Mouse (Mus musculus) v-Abl transformed pro-B cells (cell line): Measurements from ENCODE around the gene Tfip11.

Experiments used
- in situ Hi-C, 2 experiments: fragments of 400-800 bp; cut with MboI; formaldehyde crosslinking; loops; one replicate each; pipeline ENCODE4 v1.15.1; 2025; ENCODE audit not compliant: unreplicated experiment in 2 of 2

Tfip11 gene

GRCm38 (mm10) chr5:112344092-112344960 lies 18.2 kb downstream of the Tfip11 start:
- in situ Hi-C loops = loop anchor here (10.0 to 25.0 kb wide), 2 partner anchors 80 to 1007 kb away; partner anchors contain the start of gene Pitpnb (in 1 of the 2)

DNA sequence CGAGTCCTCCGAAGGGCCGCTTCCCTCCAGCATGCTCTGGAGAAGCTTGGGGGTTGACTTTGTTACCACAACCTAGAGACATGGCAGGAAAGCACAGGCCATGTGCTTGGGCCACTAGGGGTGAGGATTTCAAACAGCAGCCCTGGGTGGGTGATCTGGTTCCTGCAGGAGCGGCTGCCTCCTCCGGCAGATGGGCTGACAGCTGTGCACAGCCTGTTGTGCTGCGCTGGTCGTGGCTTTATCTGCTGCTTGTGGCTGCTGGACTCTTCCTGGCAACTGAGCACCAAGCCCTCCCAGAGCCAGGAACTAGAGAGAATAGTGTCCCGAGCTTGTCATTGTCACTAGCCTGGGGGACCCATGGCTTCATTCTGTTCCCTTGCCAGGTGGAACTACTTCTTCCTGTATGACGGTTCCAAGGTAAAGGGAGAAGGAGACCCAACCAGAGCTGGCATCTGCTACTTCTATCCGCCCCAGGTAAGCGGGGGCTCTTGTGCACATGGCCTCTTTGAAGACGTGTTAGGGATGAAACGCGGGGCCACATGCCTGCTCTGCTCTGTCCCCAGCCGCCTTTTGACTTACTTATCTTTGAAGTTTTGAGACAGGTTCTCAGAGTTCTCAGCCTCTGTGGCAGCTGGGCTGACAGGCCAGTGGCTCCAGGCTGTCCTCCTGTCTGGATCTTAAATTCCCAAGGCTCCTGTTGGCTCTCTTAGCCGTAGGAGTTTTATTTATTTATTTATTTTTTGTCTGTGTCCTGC lies 20.2 kb downstream of the Tfip11 start:
- in situ Hi-C loops = loop anchor here (10.0 to 25.0 kb wide), 2 partner anchors 78 to 1009 kb away; partner anchors contain the start of gene Pitpnb (in 1 of the 2)

GRCm38 (mm10) chr5:112349169-112349568 lies 23.0 kb downstream of the Tfip11 start:
- in situ Hi-C loops = loop anchor here (10.0 to 25.0 kb wide), 2 partner anchors 76 to 1012 kb away; partner anchors contain the start of gene Pitpnb (in 1 of the 2)

DNA sequence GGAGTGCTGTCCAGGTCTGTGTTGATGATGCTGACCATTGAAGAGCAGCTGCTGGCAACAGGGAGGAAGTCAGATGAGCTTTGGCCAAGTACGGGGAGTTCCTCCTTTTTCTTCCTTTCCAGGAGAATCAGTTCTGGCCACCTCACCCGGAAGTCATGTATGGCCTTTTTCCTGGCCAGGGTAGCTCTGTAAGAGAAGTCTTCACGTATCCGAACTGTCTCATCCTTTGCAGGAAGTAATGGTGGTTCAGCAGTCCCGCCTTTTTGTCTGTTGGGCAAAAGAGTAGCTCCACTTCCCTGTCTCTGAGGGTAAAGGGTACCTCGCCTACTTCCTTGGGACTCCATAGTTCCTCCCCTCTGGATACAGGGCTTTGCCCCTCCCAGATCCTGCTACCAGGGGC lies 29.3 kb downstream of the Tfip11 start:
- in situ Hi-C loops = loop anchor here in 1 of 2 experiments (25.0 kb wide), 1 partner anchor 968 kb away; no protein-coding TSS in a partner anchor

GRCm38 (mm10) chr5:112355910-112356309 lies 29.8 kb downstream of the Tfip11 start, which contains the start of gene Gm6583:
TSS of gene Gm6583 (minus strand) at chr5:112356033.
- in situ Hi-C loops = loop anchor here in 1 of 2 experiments (25.0 kb wide), 1 partner anchor 969 kb away; no protein-coding TSS in a partner anchor

GRCm38 (mm10) chr5:112356322-112356721 lies 30.2 kb downstream of the Tfip11 start:
- in situ Hi-C loops = loop anchor here in 1 of 2 experiments (25.0 kb wide), 1 partner anchor 969 kb away; no protein-coding TSS in a partner anchor

- in situ Hi-C loops = loop anchor here in 1 of 2 experiments (25.0 kb wide), 1 partner anchor 972 kb away; no protein-coding TSS in a partner anchor
These were observed 33.4 kb downstream of the Tfip11 start for GRCm38 (mm10) chr5:112359520-112359919.

DNA sequence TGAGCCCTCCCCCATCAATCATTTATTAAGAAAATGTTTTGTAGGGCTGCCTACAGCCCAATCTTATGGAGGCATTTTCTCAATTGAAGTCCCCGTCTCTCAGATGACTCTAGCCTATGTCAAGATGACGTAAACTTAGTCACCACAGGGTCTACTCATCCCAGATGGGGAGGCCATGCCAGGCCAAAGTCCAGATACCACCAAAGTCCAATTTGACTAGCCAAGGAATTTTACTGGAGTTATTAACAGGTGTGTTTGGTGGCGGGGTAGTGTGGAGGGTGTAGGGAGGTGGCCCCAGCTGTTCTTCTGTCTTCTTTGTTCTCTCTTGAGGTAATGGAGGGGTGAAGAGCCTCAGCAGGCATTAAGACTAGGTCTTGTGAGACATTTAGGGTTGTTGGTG lies 33.9 kb downstream of the Tfip11 start:
- in situ Hi-C loops = loop anchor here in 1 of 2 experiments (25.0 kb wide), 1 partner anchor 973 kb away; no protein-coding TSS in a partner anchor

DNA sequence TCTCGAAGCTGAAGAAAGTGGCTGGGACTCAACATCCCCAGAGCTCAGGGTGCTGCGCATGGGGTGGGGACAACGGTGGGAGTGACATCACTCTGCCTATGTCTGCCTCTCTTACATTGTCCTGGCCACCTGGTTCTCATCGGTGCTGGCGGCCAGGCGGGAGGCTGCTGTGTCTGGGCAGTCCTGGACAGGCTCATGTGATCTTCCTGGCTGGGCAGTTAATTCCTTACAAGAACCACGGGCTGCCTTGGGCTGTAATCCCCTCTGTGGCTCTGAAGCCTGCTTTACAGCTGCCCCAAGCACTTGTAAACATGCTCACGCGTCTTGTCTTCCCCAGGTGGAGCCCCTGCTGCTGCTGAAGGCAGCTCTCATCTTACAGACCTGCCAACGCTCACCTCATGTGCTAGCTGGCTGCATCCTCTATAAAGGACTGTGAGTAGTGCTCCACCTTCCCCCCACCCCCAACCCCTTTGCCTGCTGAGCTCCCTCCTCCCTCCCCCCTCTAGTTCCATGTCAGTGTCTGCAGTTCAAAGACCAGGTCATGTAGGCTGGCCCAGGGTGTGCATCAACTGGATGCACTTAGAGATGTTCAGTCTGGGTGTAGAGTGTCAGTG lies 38.1 kb downstream of the Tfip11 start:
- in situ Hi-C loops = loop anchor here in 1 of 2 experiments (25.0 kb wide), 1 partner anchor 977 kb away; no protein-coding TSS in a partner anchor

DNA sequence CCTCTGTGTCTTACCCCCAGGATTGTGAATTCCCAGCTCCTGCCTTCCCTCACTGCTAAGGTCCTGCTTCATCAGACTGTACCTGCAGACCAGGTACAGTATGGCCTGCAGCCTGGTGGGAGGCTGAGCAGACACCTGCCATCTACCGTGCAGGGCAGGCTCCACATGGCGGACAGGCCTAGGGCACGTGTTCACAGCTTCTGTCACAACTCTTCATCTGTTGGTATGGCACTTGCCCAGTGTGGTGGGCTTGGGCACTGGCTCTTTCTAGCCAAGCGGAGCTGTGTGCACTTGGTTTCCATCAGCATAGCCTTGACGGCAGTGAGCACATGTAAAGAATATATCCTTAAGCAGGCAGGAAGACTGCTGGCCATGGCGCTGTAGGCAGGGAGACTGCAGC lies 40.7 kb downstream of the Tfip11 start:
- in situ Hi-C loops = loop anchor here (5.0 to 25.0 kb wide), 2 partner anchors 60 to 980 kb away; no protein-coding TSS in a partner anchor

GRCm38 (mm10) chr5:112367338-112367737 lies 41.2 kb downstream of the Tfip11 start:
- in situ Hi-C loops = loop anchor here (5.0 to 25.0 kb wide), 2 partner anchors 60 to 980 kb away; no protein-coding TSS in a partner anchor

GRCm38 (mm10) chr5:112367929-112368328 lies 41.8 kb downstream of the Tfip11 start:
- in situ Hi-C loops = loop anchor here (5.0 to 25.0 kb wide), 2 partner anchors 59 to 981 kb away; no protein-coding TSS in a partner anchor

- in situ Hi-C loops = loop anchor here (5.0 to 25.0 kb wide), 2 partner anchors 59 to 981 kb away; no protein-coding TSS in a partner anchor
These were observed 42.5 kb downstream of the Tfip11 start for GRCm38 (mm10) chr5:112368666-112369065.

GRCm38 (mm10) chr5:112369326-112369725 lies 43.2 kb downstream of the Tfip11 start:
- in situ Hi-C loops = loop anchor here (5.0 to 25.0 kb wide), 2 partner anchors 58 to 982 kb away; no protein-coding TSS in a partner anchor

DNA sequence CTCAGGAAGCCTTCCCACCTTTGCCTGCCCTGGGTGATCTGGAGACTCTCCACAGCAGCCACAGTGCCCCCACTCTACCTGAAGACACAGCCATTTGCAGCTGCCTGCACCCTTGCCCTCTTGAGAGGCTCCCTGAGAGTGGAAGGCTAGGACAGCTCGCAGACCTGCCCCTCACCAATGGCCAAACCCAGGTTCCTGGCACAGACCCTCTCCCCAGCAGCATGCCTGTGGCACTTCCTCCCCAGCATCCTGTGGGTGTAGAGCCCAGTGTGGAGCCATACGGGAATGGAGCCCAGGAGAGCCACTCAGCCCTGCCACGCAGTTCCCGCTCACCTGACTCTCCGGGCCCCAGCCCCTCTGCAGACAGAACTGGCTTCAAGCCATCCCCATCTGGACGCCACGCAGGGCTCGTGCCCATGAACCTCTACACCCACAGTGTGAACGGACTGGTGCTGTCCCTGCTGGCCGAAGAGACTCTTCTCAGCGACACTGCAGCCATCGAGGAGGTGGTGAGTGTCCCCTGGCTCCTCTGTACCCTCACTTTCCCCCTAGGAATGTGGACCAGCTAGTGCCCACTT lies 44.2 kb downstream of the Tfip11 start:
- in situ Hi-C loops = loop anchor here in 1 of 2 experiments (25.0 kb wide), 1 partner anchor 983 kb away; no protein-coding TSS in a partner anchor

- in situ Hi-C loops = loop anchor here in 1 of 2 experiments (25.0 kb wide), 1 partner anchor 985 kb away; no protein-coding TSS in a partner anchor
These were observed 45.8 kb downstream of the Tfip11 start for GRCm38 (mm10) chr5:112371933-112372332.

DNA sequence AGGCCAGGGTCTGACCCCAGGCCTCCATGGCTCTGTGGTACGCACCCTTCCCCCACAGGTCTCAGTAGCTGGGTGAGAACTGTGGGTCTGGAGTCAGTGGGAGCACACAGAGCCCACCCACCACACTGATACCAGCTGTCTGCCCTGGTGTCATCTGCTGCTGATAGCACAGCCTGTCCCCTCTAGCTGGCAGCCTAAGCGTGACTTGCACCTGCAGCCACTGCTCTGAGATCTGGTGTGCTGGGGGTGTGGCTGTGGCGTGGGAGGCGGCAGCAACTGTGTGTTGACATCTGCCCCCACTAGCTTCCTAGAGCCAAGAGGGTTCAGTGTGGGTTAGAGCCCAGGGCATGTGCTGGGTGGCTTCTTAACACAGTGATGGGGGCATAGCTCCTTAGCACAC lies 50.0 kb downstream of the Tfip11 start:
- in situ Hi-C loops = no loop called here

DNA sequence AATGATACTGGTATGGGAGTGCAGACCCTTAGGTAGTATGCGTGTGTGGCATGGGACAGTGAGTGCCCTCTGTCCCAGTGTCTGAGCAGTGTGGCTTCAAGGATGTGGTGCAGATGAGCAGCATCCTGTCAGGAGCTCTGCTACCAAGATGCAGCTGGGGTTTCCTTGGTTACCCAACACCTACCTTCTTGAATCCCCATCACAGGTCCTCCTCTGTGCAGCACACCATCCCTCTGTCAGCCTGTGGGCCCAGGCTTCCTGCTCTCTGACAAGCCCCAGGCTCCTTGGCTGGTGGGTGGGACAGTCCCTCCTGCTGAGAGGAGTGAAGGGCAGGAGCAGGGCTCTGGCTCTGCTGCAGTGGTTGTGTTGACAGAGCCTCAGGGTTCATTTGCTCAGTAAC lies 51.2 kb downstream of the Tfip11 start:
- in situ Hi-C loops = no loop called here

DNA sequence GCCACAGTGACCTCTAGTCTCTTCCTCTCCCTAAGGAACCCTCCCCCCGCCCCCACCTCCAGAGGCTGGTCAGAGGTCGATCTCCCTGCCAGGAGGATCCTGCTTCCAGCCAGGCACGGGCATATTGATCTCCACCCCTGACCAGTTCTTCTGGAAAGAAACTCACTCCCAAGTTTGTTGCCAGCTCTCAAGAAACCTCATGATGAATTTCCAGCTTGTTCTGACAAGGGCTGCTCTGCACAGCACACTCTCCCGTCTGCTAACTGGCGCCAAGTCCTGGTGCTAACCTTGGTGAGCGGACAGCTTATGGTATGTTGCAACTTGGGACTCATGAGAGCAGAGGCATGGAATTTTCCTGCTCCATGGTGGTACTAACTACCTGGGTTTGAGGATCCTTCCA lies 52.6 kb downstream of the Tfip11 start:
- in situ Hi-C loops = no loop called here
